ENCODE assay signal across 9 mouse cellular contexts in the genomic region with DNA sequence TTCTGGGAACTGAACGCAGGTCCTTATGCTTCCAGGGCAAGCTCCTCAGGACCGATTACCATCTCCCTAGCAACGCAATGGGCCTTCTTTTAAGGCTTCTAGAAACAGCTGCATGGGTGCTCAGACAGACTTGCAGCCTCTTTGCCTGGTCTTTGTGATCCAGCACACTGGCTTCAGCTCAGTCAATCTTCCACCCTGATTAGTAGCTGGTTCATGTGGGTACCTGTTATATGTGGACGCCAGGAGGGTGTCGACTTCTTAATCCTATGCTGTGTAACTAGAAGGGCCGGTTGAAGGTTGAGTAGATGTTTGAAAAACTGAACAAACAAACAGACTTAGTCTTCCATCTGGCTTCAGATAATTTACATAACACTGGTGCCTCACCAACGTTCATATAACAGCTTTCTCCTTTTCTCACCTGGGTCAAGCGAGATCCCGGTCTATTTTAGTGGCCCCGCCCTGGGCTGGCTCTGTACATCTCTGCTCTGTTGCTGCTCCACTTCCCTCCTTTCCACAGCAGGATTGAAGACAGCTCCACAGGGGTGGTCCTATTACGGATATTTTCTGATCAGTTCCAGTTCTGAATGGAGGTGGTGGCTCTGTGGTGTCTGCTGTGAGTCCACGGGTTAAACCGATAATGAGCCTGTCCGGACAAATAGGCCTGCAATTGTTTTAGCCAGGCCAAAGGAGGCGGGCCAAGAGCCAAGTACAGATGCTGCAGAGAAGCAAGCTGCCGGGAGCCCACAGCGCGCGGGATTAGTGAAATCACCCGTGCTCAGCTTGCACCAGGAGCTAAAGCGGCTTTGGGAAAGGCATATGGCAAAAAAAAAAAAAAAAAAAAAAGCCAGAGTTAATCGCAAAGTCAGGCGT.
DNase-seq lines count a peak whose midpoint lies in the region; ATAC-seq and TF ChIP-seq lines count a peak whose summit lies in the region.
"Had no signal": no experiment of that assay in that cellular context is flagged by ENCODE, and none has a peak within 500 bp of the region (broad histone marks: within the 10 kb centered on the region; RNA-seq: fewer than 3 reads in every experiment).

No protein-coding gene starts in this region.

- TF ChIP-seq CTCF in lung, embryonic 14.5 days (IDR thresholded peaks at IDR 0.05; ENCODE audit: low read depth) = no peak

- 48% methylated on average over 23 of the region's 23 CpGs for WGBS in lung, embryonic 14.5 days
- WGBS in neural tube, embryonic 14.5 days = 37% methylated on average over 23 of the region's 23 CpGs

- no peak overlapping the region for H3K9ac ChIP-seq in lung, embryonic 14.5 days
- no peak overlapping the region for H3K9ac ChIP-seq in neural tube, embryonic 14.5 days (replicated peaks; ENCODE audit: low read depth, low read length)

- peak; percentile 16; the same call in 1 of the 2 replicates for ATAC-seq in lung, embryonic 14.5 days (ENCODE audit: insufficient read depth)
- ATAC-seq in neural tube, embryonic 14.5 days (ENCODE audit: low read depth) = peak; percentile 64; the same call in 1 of the 2 replicates
- no peak for ATAC-seq in inflammation-experienced regulatory T-cells, adult 6 months

- no peaks in the 10 kb centered on the region for H3K27me3 ChIP-seq in lung, embryonic 14.5 days (ENCODE audit: insufficient read depth, low read length)
- H3K27me3 ChIP-seq in neural tube, embryonic 14.5 days (ENCODE audit: control insufficient read depth, insufficient read depth, low read length) = no peaks in the 10 kb centered on the region

- no peaks in the 10 kb centered on the region for H3K9me3 ChIP-seq in lung, embryonic 14.5 days (ENCODE audit: low read depth, low read length)
- H3K9me3 ChIP-seq in neural tube, embryonic 14.5 days (ENCODE audit: control insufficient read depth, low read length) = no peaks in the 10 kb centered on the region

- H3K36me3 ChIP-seq in lung, embryonic 14.5 days (ENCODE audit: insufficient read depth) = no peaks in the 10 kb centered on the region
- no peaks in the 10 kb centered on the region for H3K36me3 ChIP-seq in neural tube, embryonic 14.5 days (ENCODE audit: control insufficient read depth, insufficient read depth, low read length)

- H3K27ac ChIP-seq in lung, embryonic 14.5 days (ENCODE audit: low read depth) = no peak overlapping the region
- peak overlapping the region; percentile 66; the same call in 1 of the 2 replicates for H3K27ac ChIP-seq in neural tube, embryonic 14.5 days (ENCODE audit: low read depth, low read length)
- H3K27ac ChIP-seq: kidney, postnatal 0 days had no signal

- DNase-seq in lung, embryonic 14.5 days = peak; percentile 41
- no peak for DNase-seq in lung, adult 18-20 months
- DNase-seq in cerebellum, postnatal 14 days = peak; percentile 83 to 87
- DNase-seq in gastrocnemius, postnatal 10 days = peak; percentile 49
- DNase-seq in layer of hippocampus, postnatal 25 days (ENCODE audit: extremely low spot score in 1 of 2, low spot score in 1 of 2) = peak; percentile 46 to 57
- no peak for DNase-seq in kidney, adult 18-20 months

- no peak overlapping the region for H3K4me3 ChIP-seq in lung, embryonic 14.5 days (ENCODE audit: low read depth, low read length)
- no peak overlapping the region for H3K4me3 ChIP-seq in neural tube, embryonic 14.5 days (ENCODE audit: low read depth, low read length)

- H3K4me2 ChIP-seq in lung, embryonic 14.5 days = peak overlapping the region; percentile 21; the same call in 1 of the 2 replicates
- peak overlapping the region; percentile 21; the same call in 1 of the 2 replicates for H3K4me2 ChIP-seq in neural tube, embryonic 14.5 days (ENCODE audit: low read depth, low read length)

- 0 out of 2 replicates have a peak, but pooled peaks cover 8% of the 10 kb centered on the region for H3K4me1 ChIP-seq in lung, embryonic 14.5 days (ENCODE audit: insufficient read depth)
- peaks cover 7% of the 10 kb centered on the region; the same call in 1 of the 2 replicates for H3K4me1 ChIP-seq in neural tube, embryonic 14.5 days (ENCODE audit: control insufficient read depth, insufficient read depth, low read length)

Comparison
In these comparisons a context has a peak if more than half of its experiments do, and no peak if none do; other contexts are left out.
1. DNase-seq: peak in lung, embryonic 14.5 days (single experiment), cerebellum, postnatal 14 days (2 of 2), gastrocnemius, postnatal 10 days (single experiment) and layer of hippocampus, postnatal 25 days (2 of 2); none in lung, adult 18-20 months (0 of 2) and kidney, adult 18-20 months (single experiment).